Mouse (Mus musculus): ENCODE data around the gene Zbtb49. TPM values are rescaled to one million over a fixed set of nuclear protein-coding genes. Genes with fewer than 3 reads are reported as not detected.
A peak's percentile ranks its signal among the peaks of the same experiment; 100 is the strongest.

The Zbtb49 gene
- 17.1 and 19.3 TPM in 2 replicates for polyA plus RNA-seq (2015; fragmentation: Nextera tagmentation; extraction: Ambion mirVana)

DNA sequence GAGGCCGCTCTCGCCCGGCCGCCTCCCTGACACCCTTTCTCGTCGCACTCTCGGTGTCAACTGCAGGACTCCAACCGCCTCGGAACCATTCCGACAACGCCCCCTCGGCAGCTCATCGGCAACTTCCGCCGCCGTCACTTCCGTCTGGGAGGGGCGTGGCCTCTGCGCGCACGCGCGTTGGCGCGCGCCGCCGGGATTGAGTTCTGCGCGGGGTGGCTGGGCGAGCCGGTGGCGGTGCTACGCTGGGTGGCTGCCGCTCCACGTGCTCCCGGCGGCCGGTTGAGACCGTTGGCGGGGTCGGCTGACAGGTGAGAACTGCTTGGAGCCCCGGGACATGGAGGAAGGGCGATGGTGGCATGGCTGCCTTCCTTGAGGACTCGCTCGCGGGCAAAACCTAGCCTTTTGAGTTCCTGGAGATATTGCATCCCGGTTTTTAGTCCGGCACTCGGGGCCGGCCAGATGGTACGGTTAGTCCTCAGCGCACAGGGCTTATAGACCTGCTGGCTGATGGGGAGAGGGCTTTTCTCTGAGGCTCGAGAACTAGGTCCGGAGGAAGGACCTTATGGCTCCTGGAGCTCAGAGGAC, at the start of gene Zbtb49, which contains the start of gene Lyar:
Gene Zbtb49 (minus strand): TSS at position 130 of the 585 bp plus-strand sequence.
Gene Lyar (plus strand): TSS at position 143 of the 585 bp plus-strand sequence.
- Histone ChIP-seq H3K27ac (replicated peaks) (peak within 1 kb of the TSS; percentile 86), H3K9ac (peak within 1 kb of the TSS; percentile 92), H3K27me3 (no peaks in the 10 kb centered on the region), H3K9me3 (no peaks in the 10 kb centered on the region), H3K36me3 (peaks cover 17% of the 10 kb centered on the region), H3K4me2 (peak within 1 kb of the TSS; percentile 83), H3K4me1 (replicated peaks) (peaks cover 40% of the 10 kb centered on the region), H3K4me3 (peak within 1 kb of the TSS; percentile 82)
- ATAC-seq (ENCODE audit: low read depth) = peak; percentile 95
- under 1% methylated on average over 55 of the region's 55 CpGs for WGBS

- peak within 1 kb of the TSS; percentile 81 for H3K27ac ChIP-seq (replicated peaks)
Measured at GRCm38 (mm10) chr5:38260107-38260682, 39.9 kb upstream of the Zbtb49 start, which contains the start of gene Tmem128. Gene Tmem128, plus strand, starts transcription at chr5:38260185.

GRCm38 (mm10) chr5:38259455-38260106, 39.3 kb upstream of the Zbtb49 start:
- Histone ChIP-seq H3K4me3 (peak overlapping the region; percentile 89), H3K36me3 (peaks cover 24% of the 10 kb centered on the region), H3K27ac (replicated peaks) (peak overlapping the region; percentile 81), H3K4me1 (replicated peaks) (peaks cover 12% of the 10 kb centered on the region), H3K4me2 (peak overlapping the region; percentile 86), H3K9me3 (no peaks in the 10 kb centered on the region), H3K27me3 (no peaks in the 10 kb centered on the region; the same call in 1 of the 2 replicates), H3K9ac (peak overlapping the region; percentile 86)
- ATAC-seq (ENCODE audit: low read depth) = peak; percentile 58; the same call in 1 of the 2 replicates
- 46% methylated on average over 9 of the region's 9 CpGs for WGBS

More at GRCm38 (mm10) chr5:38260107-38260682, 39.9 kb upstream of the Zbtb49 start, which contains the start of gene Tmem128:
- ATAC-seq (ENCODE audit: low read depth) = peak; percentile 80
- H3K9ac ChIP-seq = peak within 1 kb of the TSS; percentile 86
- peak within 1 kb of the TSS; percentile 86 for H3K4me2 ChIP-seq
- no peaks in the 10 kb centered on the region for H3K9me3 ChIP-seq
- peaks cover 30% of the 10 kb centered on the region for H3K36me3 ChIP-seq
- H3K27me3 ChIP-seq = no peaks in the 10 kb centered on the region; the same call in 1 of the 2 replicates
- peak within 1 kb of the TSS; percentile 89 for H3K4me3 ChIP-seq
- peaks cover 12% of the 10 kb centered on the region for H3K4me1 ChIP-seq (replicated peaks)
- WGBS = under 1% methylated on average over 40 of the region's 40 CpGs

DNA sequence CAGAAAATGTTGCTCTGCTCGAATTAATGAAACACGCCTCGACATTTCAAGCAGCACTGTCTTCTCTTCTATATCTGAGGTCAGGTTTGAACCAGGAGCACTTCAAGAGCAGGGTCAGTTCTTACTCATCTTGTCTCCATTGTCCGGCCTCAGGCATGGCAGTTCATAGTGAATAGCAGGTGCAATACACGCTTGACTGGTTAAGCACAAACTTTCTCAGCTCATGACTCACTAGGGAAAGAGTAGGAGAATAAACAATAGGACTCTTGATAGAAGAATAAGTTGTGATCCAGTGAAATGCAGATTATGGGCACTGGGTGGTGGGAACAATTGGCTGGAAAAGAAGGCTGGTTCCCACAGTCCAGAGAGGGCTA, 38.5 kb upstream of the Zbtb49 start:
- 77% methylated on average over 5 of the region's 5 CpGs for WGBS
- Histone ChIP-seq H3K27ac (replicated peaks) (no peak overlapping the region), H3K36me3 (peaks cover 15% of the 10 kb centered on the region), H3K4me3 (no peak overlapping the region), H3K9ac (no peak overlapping the region), H3K27me3 (no peaks in the 10 kb centered on the region; the same call in 1 of the 2 replicates), H3K9me3 (no peaks in the 10 kb centered on the region), H3K4me1 (replicated peaks) (peaks cover 12% of the 10 kb centered on the region), H3K4me2 (no peak overlapping the region)
- ATAC-seq (ENCODE audit: low read depth) = no peak

DNA sequence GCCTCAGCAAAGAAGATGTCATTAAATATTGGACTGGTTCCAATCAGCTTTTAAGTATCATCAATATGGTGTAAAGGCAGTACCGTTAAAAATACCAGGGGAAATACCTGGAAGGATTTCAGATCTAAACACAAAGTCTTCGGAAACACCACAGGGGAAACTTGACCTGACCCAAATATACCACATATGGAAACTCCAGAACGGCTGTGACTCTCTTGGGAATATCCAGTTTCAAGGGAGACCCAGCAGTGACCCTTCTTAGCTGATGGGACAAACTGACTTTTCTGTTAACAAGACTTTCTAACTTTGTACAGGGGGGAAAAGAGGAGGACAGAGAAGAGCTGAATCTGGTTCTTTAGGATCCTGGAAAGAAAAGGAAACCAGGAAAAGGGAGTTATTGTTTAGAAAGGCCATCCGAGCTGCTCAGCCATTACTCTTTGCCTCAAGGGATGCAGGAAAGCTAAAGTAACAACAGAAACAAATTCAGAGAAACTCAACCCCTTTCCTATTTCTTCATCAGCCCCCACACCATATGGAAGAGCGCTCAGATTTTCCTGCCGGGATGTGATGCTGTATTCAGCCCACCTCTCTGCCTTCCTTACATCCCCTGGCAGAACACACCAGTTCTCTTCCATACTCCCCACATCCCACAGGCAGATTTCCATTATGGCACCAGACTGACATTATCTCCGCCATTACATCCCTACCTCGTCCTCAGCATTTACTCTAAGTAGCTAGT, 37.9 kb upstream of the Zbtb49 start:
- no peak overlapping the region for H3K4me2 ChIP-seq
- 77% methylated on average over 8 of the region's 8 CpGs for WGBS
- no peaks in the 10 kb centered on the region for H3K9me3 ChIP-seq
- H3K9ac ChIP-seq = no peak overlapping the region
- H3K27me3 ChIP-seq = no peaks in the 10 kb centered on the region; the same call in 1 of the 2 replicates
- H3K27ac ChIP-seq (replicated peaks) = no peak overlapping the region
- H3K4me3 ChIP-seq = no peak overlapping the region
- H3K36me3 ChIP-seq = peaks cover 10% of the 10 kb centered on the region
- no peak for ATAC-seq (ENCODE audit: low read depth)
- peaks cover 12% of the 10 kb centered on the region for H3K4me1 ChIP-seq (replicated peaks)

DNA sequence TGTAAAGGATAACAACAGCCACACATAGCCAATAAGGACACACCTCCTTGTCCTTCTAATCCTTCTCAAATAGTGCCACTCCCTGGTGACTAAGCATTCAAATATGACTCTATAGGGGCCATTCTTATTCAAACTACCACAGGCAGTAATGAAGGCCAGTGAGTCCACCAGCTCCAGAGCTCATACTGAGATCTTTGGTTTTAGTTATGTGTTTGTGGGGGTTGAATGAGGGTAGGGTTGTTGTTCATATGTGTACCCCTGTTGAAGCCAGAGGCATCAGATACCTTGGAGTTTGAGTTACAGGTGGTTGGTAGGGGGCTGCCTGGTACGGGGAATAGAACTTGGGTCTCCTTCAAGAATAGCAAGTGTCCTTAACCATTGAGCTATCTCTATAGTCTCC, 36.3 kb upstream of the Zbtb49 start:
- no peaks in the 10 kb centered on the region for H3K9me3 ChIP-seq
- peaks cover 12% of the 10 kb centered on the region for H3K4me1 ChIP-seq (replicated peaks)
- H3K27ac ChIP-seq (replicated peaks) = no peak overlapping the region
- H3K27me3 ChIP-seq = no peaks in the 10 kb centered on the region; the same call in 1 of the 2 replicates
- H3K36me3 ChIP-seq = no peaks in the 10 kb centered on the region
- H3K9ac ChIP-seq = no peak overlapping the region
- H3K4me2 ChIP-seq = no peak overlapping the region
- ATAC-seq (ENCODE audit: low read depth) = no peak
- no peak overlapping the region for H3K4me3 ChIP-seq
- WGBS = 88% methylated on average over 1 of the region's 1 CpGs

- Histone ChIP-seq H3K27me3 (no peaks in the 10 kb centered on the region; the same call in 1 of the 2 replicates), H3K4me1 (replicated peaks) (0 out of 2 replicates have a peak, but pooled peaks cover 5% of the 10 kb centered on the region), H3K27ac (replicated peaks) (no peak overlapping the region), H3K9me3 (no peaks in the 10 kb centered on the region), H3K9ac (no peak overlapping the region), H3K4me3 (no peak overlapping the region), H3K4me2 (no peak overlapping the region), H3K36me3 (no peaks in the 10 kb centered on the region)
- ATAC-seq (ENCODE audit: low read depth) = no peak
- WGBS = 75% methylated on average over 3 of the region's 3 CpGs
Measured at GRCm38 (mm10) chr5:38255644-38256043, 35.4 kb upstream of the Zbtb49 start.

- H3K36me3 ChIP-seq = no peaks in the 10 kb centered on the region
- 0 out of 2 replicates have a peak, but pooled peaks cover 5% of the 10 kb centered on the region for H3K4me1 ChIP-seq (replicated peaks)
- H3K27me3 ChIP-seq = no peaks in the 10 kb centered on the region; the same call in 1 of the 2 replicates
- H3K4me3 ChIP-seq = no peak overlapping the region
- H3K9ac ChIP-seq = no peak overlapping the region
- H3K4me2 ChIP-seq = no peak overlapping the region
- no peak overlapping the region for H3K27ac ChIP-seq (replicated peaks)
- WGBS = 40% methylated on average over 4 of the region's 4 CpGs
- no peaks in the 10 kb centered on the region for H3K9me3 ChIP-seq
- ATAC-seq (ENCODE audit: low read depth) = no peak
Measured at GRCm38 (mm10) chr5:38255195-38255594, 34.9 kb upstream of the Zbtb49 start.

DNA sequence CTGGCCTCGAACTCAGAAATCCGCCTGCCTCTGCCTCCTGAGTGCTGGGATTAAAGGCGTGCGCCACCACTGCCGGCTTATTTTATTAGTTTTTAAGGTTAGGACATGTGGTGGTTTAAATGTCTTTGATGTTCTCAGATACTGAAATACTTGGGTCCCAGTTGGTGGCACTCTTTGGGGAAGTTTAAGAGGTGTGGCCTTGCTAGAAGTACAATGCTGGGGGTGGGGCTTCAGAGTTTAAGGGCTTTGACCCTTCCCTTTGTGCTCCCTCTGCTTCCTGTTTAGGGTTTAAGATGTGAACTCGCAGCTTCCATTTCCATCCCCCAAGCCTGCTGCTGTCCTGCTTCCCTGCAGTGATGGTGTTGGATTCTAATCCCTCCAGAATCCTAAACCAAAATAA, 21.7 kb upstream of the Zbtb49 start:
- ATAC-seq (ENCODE audit: low read depth) = no peak
- Histone ChIP-seq H3K9me3 (no peaks in the 10 kb centered on the region), H3K36me3 (peaks cover 1% of the 10 kb centered on the region; the same call in 1 of the 2 replicates), H3K27me3 (no peaks in the 10 kb centered on the region), H3K27ac (replicated peaks) (no peak overlapping the region; the same call in 1 of the 2 replicates), H3K9ac (no peak overlapping the region), H3K4me2 (no peak overlapping the region), H3K4me3 (no peak overlapping the region), H3K4me1 (replicated peaks) (peaks cover 12% of the 10 kb centered on the region)
- 77% methylated on average over 6 of the region's 6 CpGs for WGBS

GRCm38 (mm10) chr5:38241473-38241834, 21.2 kb upstream of the Zbtb49 start:
- H3K4me3 ChIP-seq = no peak overlapping the region
- peak; percentile 55; the same call in 1 of the 2 replicates for ATAC-seq (ENCODE audit: low read depth)
- H3K27me3 ChIP-seq = no peaks in the 10 kb centered on the region
- H3K9me3 ChIP-seq = no peaks in the 10 kb centered on the region
- H3K4me2 ChIP-seq = no peak overlapping the region
- peaks cover 12% of the 10 kb centered on the region for H3K4me1 ChIP-seq (replicated peaks)
- WGBS = 48% methylated on average over 3 of the region's 3 CpGs
- H3K36me3 ChIP-seq = peaks cover 6% of the 10 kb centered on the region; the same call in 1 of the 2 replicates
- peak overlapping the region; percentile 68 for H3K27ac ChIP-seq (replicated peaks)
- H3K9ac ChIP-seq = no peak overlapping the region

DNA sequence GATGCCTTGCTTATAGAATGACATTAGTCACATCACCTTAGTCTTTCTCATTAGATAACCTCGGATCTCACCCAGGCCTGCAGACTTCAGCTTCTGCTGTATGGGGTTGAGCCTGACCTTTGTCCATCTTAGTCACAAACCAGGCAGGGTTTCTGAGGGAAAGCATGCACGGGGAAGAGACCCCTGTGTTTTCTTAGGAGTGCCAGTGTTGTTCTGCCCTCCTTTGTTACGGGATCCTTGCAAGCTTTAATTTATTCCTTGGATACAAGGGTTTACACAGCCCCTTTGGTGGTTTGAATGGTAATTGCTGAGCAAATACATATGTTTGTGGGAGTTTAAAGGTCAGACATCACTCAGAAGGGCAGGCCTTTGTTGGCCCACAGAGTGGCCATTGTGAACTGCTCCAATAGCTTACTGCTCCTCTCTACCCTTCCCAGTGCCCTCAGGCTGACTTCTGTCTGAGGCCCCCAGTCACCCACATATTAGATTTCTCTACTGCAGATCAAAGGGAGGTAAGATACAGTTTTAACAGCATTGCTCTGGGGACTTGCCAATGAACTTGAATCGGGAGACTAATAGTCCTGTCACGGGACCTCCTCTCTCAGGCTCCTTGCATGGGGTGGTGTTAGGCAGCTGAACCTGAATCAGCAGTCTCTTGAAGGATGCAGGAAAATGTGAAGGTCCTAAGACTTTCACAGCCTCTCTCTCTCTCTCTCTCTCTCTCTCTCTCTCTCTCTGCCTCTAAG, 20.6 kb upstream of the Zbtb49 start:
- H3K4me1 ChIP-seq (replicated peaks) = peaks cover 12% of the 10 kb centered on the region
- H3K4me2 ChIP-seq = no peak overlapping the region
- peaks cover 10% of the 10 kb centered on the region; the same call in 1 of the 2 replicates for H3K36me3 ChIP-seq
- 15% methylated on average over 5 of the region's 5 CpGs for WGBS
- no peak overlapping the region for H3K4me3 ChIP-seq
- H3K27ac ChIP-seq (replicated peaks) = peak overlapping the region; percentile 68
- peak; percentile 68; the same call in 1 of the 2 replicates for ATAC-seq (ENCODE audit: low read depth)
- H3K9ac ChIP-seq = no peak overlapping the region
- no peaks in the 10 kb centered on the region for H3K27me3 ChIP-seq
- H3K9me3 ChIP-seq = no peaks in the 10 kb centered on the region

Measured in neural tube, embryonic 13.5 days (tissue).